Mouse (Mus musculus): ENCODE measurements around the gene Fam160a1. TPM values are rescaled to one million over a fixed set of nuclear protein-coding genes. Genes with fewer than 3 reads are reported as not detected.

The Fam160a1 gene
- polyA plus RNA-seq, 1 experiment from 2014 or later, result 9.5 TPM

Other genes starting within 250 kb of the Fam160a1 start
- gene Gatb, start 243.2 kb downstream of the Fam160a1 start, polyA plus RNA-seq (2015; fragmentation: Nextera tagmentation; extraction: Ambion mirVana), result 18.0 and 21.5 TPM in 2 replicates
- 4.2 and 4.4 TPM in 2 replicates for gene Glt28d2, start 70.2 kb upstream of the Fam160a1 start, polyA plus RNA-seq (2015; fragmentation: Nextera tagmentation; extraction: Ambion mirVana)
- gene Gm37240, start 70.2 kb upstream of the Fam160a1 start, polyA plus RNA-seq (2015; fragmentation: Nextera tagmentation; extraction: Ambion mirVana), result 14.9 and 15.2 TPM in 2 replicates
- 40.1 and 41.7 TPM in 2 replicates for gene Sh3d19, start 153.8 kb upstream of the Fam160a1 start, polyA plus RNA-seq (2015; fragmentation: Nextera tagmentation; extraction: Ambion mirVana)
- 0.19 TPM in 1 of 2 replicates, not detected in the other for gene Prss48, start 185.2 kb upstream of the Fam160a1 start, polyA plus RNA-seq (2015; fragmentation: Nextera tagmentation; extraction: Ambion mirVana)

All from limb, embryonic 15.5 days (tissue).